Mouse (Mus musculus) myocyte (in vitro differentiated cells): ENCODE data around the gene Tdp1.

Experiments used
- MAX ChIP-seq: IDR thresholded peaks from one replicate; pipeline ENCODE4 v1.6.1; 2011; ENCODE audit warnings: low read depth, mild to moderate bottlenecking, control low read depth
- POLR2A ChIP-seq: IDR thresholded peaks from one replicate; pipeline ENCODE4 v1.6.1; 2011; ENCODE audit warnings: low read depth, mild to moderate bottlenecking, control low read depth, moderate library complexity; ENCODE audit not compliant: insufficient read length
- TCF12 ChIP-seq: IDR thresholded peaks from one replicate; pipeline ENCODE4 v1.6.1; 2011; ENCODE audit warnings: mild to moderate bottlenecking, control low read depth; ENCODE audit not compliant: poor library complexity, insufficient read depth, severe bottlenecking
- TCF3 ChIP-seq: IDR thresholded peaks from one replicate; pipeline ENCODE4 v1.6.1; 2011; ENCODE audit warnings: low read depth, control low read depth; ENCODE audit not compliant: insufficient read length

DNA sequence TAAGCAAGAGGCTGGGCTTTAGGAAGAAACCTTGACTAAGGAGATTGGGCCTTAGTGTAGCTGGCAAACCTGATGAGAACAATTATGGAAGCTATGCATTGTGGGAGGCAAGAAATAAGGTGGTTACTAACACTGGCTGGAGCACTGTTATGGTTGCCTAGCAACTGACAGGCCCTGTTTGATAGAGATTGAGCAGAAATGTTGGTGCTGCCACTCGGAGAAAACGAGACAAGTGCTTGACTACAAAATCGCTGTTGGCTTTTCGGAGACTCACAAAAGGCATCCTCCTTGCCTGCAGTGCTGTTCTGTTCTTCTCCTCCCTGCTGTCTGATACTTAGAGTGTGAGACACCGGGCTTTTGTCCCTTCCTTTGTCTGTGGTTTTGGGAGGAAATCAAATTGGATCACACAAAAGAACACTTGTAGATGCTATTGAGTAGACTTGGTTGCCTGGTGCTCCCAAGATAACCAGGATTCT lies 38.9 kb downstream of the Tdp1 start:
- TF ChIP-seq POLR2A (no peak), MAX (no peak), TCF12 (no peak), TCF3 (no peak)
